Mouse (Mus musculus): ENCODE measurements around the gene Il4ra.

The Il4ra gene

GRCm38 (mm10) chr7:125600136-125600535, 48.2 kb downstream of the Il4ra start:
- no peak for DNase-seq (ENCODE audit: low spot score in 2 of 2)

GRCm38 (mm10) chr7:125600612-125601279, 48.8 kb downstream of the Il4ra start:
- DNase-seq (ENCODE audit: low spot score in 2 of 2) = no peak

DNA sequence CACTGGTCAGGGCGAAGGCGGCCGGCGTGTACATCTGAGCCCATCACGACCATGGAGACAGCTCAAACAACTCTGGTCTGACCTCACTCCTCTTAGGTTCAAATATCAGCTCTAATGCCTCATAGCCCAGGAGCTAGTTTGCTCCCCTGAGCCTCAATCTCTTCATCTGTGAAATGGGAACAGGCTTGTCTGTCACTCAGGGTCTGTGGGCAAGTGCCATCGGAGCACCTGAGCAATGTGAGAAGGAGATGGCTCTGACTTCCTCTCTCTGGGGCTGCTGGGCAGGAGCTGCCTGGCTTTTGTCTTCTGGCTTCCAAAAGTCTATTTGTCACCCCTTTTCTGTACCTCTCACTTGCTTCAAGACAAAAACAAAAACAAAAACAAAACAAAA, 49.4 kb downstream of the Il4ra start:
- no peak for DNase-seq (ENCODE audit: low spot score in 2 of 2)

GRCm38 (mm10) chr7:125601821-125602448, 50.0 kb downstream of the Il4ra start:
- no peak for DNase-seq (ENCODE audit: low spot score in 2 of 2)

GRCm38 (mm10) chr7:125603185-125603631, 51.3 kb downstream of the Il4ra start, which contains the start of gene Il21r:
Gene Il21r (plus strand): TSS chr7:125603429.
- DNase-seq (ENCODE audit: low spot score in 2 of 2) = peak; percentile 47 to 53

GRCm38 (mm10) chr7:125604362-125605319, 52.7 kb downstream of the Il4ra start:
- no peak for DNase-seq (ENCODE audit: low spot score in 2 of 2)

DNA sequence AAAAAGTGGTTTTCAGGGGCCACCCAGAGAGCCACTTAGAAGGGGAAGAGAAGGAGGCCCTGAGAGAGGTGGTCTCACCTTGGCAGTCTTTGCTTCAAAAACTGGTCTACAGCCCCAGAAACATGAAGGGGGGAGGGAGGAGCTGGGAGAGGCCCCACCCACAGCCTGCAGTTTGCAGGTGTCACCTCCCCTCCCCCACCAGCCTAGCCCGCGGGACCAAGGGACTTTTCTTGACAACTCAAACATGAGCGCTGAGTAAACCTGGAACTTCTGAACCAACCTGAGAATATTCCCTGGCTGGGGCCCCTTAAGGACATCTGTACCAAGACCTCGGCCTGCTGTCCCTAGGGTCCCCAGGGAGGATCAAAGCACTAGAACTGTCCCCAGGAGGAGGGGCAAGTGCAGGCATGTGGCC, 53.8 kb downstream of the Il4ra start:
- peak; percentile 63 to 69 for DNase-seq (ENCODE audit: low spot score in 2 of 2)

GRCm38 (mm10) chr7:125606265-125607164, 54.6 kb downstream of the Il4ra start:
- DNase-seq (ENCODE audit: low spot score in 2 of 2) = no peak

GRCm38 (mm10) chr7:125607384-125608182, 55.7 kb downstream of the Il4ra start:
- no peak for DNase-seq (ENCODE audit: low spot score in 2 of 2)

DNA sequence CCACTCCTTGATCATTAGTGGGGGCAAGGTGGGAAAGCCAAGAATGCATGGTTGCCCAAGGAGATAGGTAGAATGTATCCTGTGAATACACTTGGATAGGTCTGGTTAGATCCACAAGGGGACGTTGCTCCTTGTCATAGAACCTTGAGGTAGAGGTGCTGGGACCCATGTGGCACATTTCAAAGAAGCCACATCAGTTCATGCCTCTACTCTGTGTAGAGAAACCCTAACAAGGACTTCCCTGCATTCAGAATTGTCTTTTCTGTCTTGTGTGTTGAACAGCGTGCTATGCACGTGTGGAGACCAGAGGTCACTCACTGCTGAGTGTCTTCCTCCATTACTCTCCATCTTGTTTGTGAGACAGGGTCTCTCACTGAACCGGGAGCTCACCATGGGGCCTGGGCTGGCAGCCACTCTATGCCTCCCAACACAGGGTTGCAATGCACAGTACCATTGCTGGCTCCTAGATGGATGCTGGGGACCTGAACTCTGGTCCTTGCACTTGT, 56.3 kb downstream of the Il4ra start:
- no peak for DNase-seq (ENCODE audit: low spot score in 2 of 2)

DNA sequence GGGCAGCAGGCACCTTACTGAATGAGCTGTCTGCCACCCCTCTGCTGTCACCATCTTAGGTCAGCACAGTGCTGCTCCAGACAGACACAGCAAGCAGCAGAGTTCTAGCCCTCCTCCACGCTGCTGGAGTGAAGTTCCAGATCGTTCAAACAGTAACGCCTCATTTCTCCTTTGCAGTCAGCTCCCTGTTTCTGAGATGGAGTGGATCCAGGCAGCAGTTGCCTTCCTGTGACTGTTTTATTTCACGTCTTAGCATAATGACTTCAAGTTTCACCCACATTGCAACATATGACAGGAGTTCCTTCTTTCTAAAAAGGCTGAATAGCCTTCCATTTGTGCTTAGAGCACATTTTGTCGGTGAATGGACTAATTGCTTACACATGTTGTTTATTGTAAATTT, 61.7 kb downstream of the Il4ra start:
- DNase-seq (ENCODE audit: low spot score in 2 of 2) = no peak

DNA sequence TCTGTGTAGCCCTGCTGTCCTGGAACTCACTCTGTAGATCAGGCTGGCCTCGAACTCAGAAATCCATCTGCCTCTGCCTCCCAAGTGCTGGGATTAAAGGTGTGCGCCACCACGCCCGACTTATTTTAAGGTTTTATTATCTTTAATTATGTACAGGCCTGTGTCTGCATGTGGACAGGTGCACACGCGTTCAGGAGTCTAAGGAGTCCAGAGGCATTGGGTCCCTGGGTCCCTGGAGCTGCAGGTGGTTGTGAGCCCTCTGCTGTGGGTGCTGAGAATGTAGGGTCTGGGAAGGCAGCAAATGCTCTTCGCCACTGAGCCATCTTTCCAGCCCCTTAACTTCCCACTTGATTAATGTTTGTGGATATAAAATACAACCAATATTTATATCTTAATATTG, 63.5 kb downstream of the Il4ra start:
- no peak for DNase-seq (ENCODE audit: low spot score in 2 of 2)

GRCm38 (mm10) chr7:125618016-125618415, 66.1 kb downstream of the Il4ra start:
- no peak for DNase-seq (ENCODE audit: low spot score in 2 of 2)

DNA sequence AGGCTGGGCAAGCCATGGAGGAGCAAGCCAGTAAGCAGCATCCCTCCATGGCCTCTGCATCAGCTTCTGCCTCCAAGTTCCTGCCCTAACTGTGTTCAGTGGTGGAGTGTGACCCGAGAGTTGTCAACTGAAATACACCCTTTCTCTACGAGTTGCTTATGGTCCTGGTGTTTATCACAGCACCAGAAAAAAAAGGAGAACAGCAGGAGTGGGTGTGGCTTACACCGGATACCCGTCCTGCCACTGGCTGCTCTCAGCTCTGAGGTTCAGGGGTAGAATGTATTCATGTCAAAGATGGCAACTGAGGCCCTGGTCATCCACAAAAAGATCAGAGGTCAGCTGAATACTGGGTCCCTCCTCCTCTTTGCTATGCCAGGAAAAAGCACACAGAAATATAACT, 68.2 kb downstream of the Il4ra start:
- no peak for DNase-seq (ENCODE audit: low spot score in 2 of 2)

- DNase-seq (ENCODE audit: low spot score in 2 of 2) = no peak
Measured at GRCm38 (mm10) chr7:125622741-125623685, 71.1 kb downstream of the Il4ra start.

- DNase-seq (ENCODE audit: low spot score in 2 of 2) = no peak
Measured at GRCm38 (mm10) chr7:125625219-125625618, 73.3 kb downstream of the Il4ra start.

DNA sequence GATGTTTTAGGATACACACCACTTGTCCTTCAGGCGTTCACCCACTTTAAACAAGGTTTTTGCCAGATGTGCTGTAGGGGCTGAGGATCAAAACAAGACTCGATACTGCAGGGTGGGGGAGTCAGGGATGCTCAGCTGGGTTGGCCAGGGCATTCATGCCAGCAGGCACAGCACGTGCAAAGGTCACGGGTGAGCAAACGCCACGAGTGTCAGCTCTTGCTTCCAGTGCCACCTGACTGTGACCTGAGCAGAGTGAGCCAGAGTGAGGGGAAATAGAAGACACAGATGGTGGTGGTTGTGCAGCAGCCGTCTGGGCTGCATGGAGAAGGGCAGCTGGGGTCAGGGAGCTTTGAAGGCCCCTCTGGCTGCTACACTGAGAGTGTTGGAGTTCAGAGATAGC, 73.9 kb downstream of the Il4ra start:
- DNase-seq (ENCODE audit: low spot score in 2 of 2) = no peak

Measured in spleen, postnatal 14 days (tissue).